Mouse (Mus musculus) C2C12 (cell line): ENCODE measurements around the gene Slc26a1. TPM values are rescaled to one million over a fixed set of nuclear protein-coding genes. Genes with fewer than 3 reads are reported as not detected.

Experiments
- H3K27me3 ChIP-seq: one replicate; pipeline ENCODE4 v1.6.1; 2011; ENCODE audit not compliant: control insufficient read depth, insufficient read depth, insufficient read length
- H3K36me3 ChIP-seq: one replicate; pipeline ENCODE4 v1.6.1; 2011; ENCODE audit not compliant: control insufficient read depth, insufficient read depth
- H3K4me3 ChIP-seq: one replicate; pipeline ENCODE4 v1.5.1; 2011; ENCODE audit warnings: mild to moderate bottlenecking, control low read depth; ENCODE audit not compliant: poor library complexity, insufficient read depth, severe bottlenecking
- H3K79me2 ChIP-seq: one replicate; pipeline ENCODE4 v1.6.1; 2011; ENCODE audit not compliant: control insufficient read depth, insufficient read depth
- H3K79me3 ChIP-seq: one replicate; pipeline ENCODE4 v1.6.1; 2011; ENCODE audit warnings: low read depth, control low read depth
- H3ac ChIP-seq: one replicate; pipeline ENCODE3; 2011; ENCODE audit warnings: low read depth; ENCODE audit not compliant: control insufficient read depth, insufficient read length
- CEBPB ChIP-seq: IDR thresholded peaks from one replicate; pipeline ENCODE4 v1.6.1; 2011; ENCODE audit warnings: low read depth, mild to moderate bottlenecking, control low read depth, moderate library complexity
- CTCF ChIP-seq: IDR thresholded peaks from one replicate; pipeline ENCODE4 v1.5.1; 2011; ENCODE audit not compliant: control insufficient read depth, insufficient read depth, insufficient read length
- FOSL1 ChIP-seq: IDR thresholded peaks from one replicate; pipeline ENCODE4 v1.8.0; 2011; ENCODE audit warnings: mild to moderate bottlenecking, low read length; ENCODE audit not compliant: poor library complexity, insufficient read depth, severe bottlenecking
- MAX ChIP-seq: IDR thresholded peaks from one replicate; pipeline ENCODE4 v1.6.1; 2011; ENCODE audit warnings: mild to moderate bottlenecking, control low read depth
- MYOD1 ChIP-seq: IDR thresholded peaks from one replicate; pipeline ENCODE4 v1.6.1; 2011; ENCODE audit warnings: low read depth; ENCODE audit not compliant: control insufficient read depth, insufficient read length
- MYOG ChIP-seq: IDR thresholded peaks from one replicate; pipeline ENCODE4 v1.6.1; 2011; ENCODE audit not compliant: control insufficient read depth, insufficient read length; ENCODE audit errors: extremely low read depth
- USF1 ChIP-seq: IDR thresholded peaks from one replicate; pipeline ENCODE4 v1.6.1; 2011; ENCODE audit warnings: low read depth, mild to moderate bottlenecking, control low read depth, moderate library complexity
- polyA plus RNA-seq: library from polyadenylated mRNA; unstranded; fragments of >200 nt; fragmentation: generic; extraction: Trizol; gene quantifications from one replicate; pipeline ENCODE4 v1.2.1, GENCODE M21; 2012; ENCODE audit warnings: missing spikeins

Slc26a1 gene
- polyA plus RNA-seq, 1 experiment = 0.11 TPM

DNA sequence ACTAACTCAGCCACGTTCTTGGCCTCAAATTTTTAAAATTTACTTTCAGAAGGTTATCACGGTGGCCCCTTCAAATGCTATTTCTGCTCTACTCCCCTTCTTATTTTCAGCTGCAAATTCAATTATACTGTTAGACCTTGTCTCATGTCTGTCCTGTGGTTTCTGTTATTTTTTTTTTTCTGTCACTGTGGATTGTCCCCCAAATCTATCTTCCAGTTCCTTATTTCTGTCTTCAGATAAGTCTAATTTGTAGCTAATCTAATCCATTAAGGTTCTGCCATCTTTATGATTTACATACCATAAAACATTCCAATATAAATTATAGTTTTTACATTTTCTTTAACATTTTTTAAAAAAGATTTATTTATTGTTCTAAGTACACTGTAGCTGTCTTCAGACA, 8.0 kb downstream of the Slc26a1 start:
- TF ChIP-seq MAX (no peak), FOSL1 (no peak), MYOG (no peak), USF1 (no peak), MYOD1 (no peak), CEBPB (no peak), CTCF (no peak)
- no peaks in the 10 kb centered on the region for H3K79me2 ChIP-seq

GRCm38 (mm10) chr5:108665066-108665465, 10.3 kb downstream of the Slc26a1 start:
- peaks cover 3% of the 10 kb centered on the region for H3K79me2 ChIP-seq
- H3K79me3 ChIP-seq = peaks cover 2% of the 10 kb centered on the region
- H3K27me3 ChIP-seq = no peaks in the 10 kb centered on the region
- no peak overlapping the region for H3K4me3 ChIP-seq
- TF ChIP-seq MAX = no peak
- no peak for TF ChIP-seq MYOG
- TF ChIP-seq CTCF = no peak
- TF ChIP-seq USF1 = no peak
- TF ChIP-seq CEBPB = no peak
- no peak for TF ChIP-seq MYOD1
- TF ChIP-seq FOSL1 = no peak
- no peaks in the 10 kb centered on the region for H3K36me3 ChIP-seq
- H3ac ChIP-seq = no peak overlapping the region

More for the DNA sequence above, 8.0 kb downstream of the Slc26a1 start:
- H3K4me3 ChIP-seq = no peak overlapping the region
- H3K27me3 ChIP-seq = no peaks in the 10 kb centered on the region
- H3ac ChIP-seq = no peak overlapping the region
- no peaks in the 10 kb centered on the region for H3K36me3 ChIP-seq
- no peaks in the 10 kb centered on the region for H3K79me3 ChIP-seq

- no peak overlapping the region for H3K4me3 ChIP-seq
- no peaks in the 10 kb centered on the region for H3K27me3 ChIP-seq
- no peak overlapping the region for H3ac ChIP-seq
- peaks cover 4% of the 10 kb centered on the region for H3K79me3 ChIP-seq
- no peaks in the 10 kb centered on the region for H3K36me3 ChIP-seq
- TF ChIP-seq MAX (no peak), CTCF (no peak), USF1 (no peak), FOSL1 (no peak)
- H3K79me2 ChIP-seq = peaks cover 13% of the 10 kb centered on the region
Measured at GRCm38 (mm10) chr5:108662772-108663171, 12.6 kb downstream of the Slc26a1 start.

DNA sequence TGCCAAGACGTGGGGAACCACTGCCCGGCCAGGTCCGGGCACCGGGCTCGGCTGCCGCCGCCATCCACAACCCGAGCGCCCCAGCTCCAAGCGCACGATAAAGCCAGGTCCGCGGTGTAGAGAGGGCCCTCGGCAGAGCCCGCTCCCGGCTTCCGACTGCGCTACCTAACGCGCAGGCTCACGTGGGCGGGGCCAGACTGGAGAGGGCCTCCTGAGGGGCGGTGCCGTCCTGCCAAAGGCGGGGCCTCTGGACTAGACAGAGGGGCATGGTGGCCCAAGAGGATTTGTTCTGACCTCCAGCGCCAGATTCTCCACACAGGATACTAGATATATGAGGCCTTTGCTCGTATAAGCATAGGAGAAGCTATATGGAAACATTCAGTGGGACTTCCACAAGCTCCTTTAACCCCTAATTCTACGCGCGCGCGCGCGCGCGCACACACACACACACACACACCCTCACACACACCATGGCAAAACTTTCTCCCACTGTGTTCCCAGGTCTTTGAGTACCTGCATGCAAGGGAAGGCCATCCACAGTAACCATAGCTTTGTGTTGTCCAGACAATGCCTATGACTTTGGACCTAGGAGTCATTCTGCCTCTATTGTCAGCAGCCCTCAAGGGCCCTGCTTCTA, 14.6 kb downstream of the Slc26a1 start:
- Histone ChIP-seq H3ac (peak overlapping the region; percentile 53), H3K79me2 (peaks cover 13% of the 10 kb centered on the region), H3K36me3 (no peaks in the 10 kb centered on the region), H3K79me3 (peaks cover 4% of the 10 kb centered on the region), H3K4me3 (peak overlapping the region; percentile 56), H3K27me3 (no peaks in the 10 kb centered on the region)
- TF ChIP-seq MYOD1 (no peak), USF1 (no peak), CTCF (no peak), CEBPB (no peak), MAX (no peak), FOSL1 (no peak), MYOG (no peak)

GRCm38 (mm10) chr5:108659698-108660631, 15.4 kb downstream of the Slc26a1 start, which contains the start of gene Idua:
Idua (plus strand) TSS chr5:108660331.
- H3K36me3 ChIP-seq = peaks cover 4% of the 10 kb centered on the region
- no peaks in the 10 kb centered on the region for H3K27me3 ChIP-seq
- H3K79me2 ChIP-seq = peaks cover 13% of the 10 kb centered on the region
- TF ChIP-seq USF1 = no peak
- no peak for TF ChIP-seq MAX
- TF ChIP-seq CEBPB = no peak
- TF ChIP-seq MYOD1 = no peak
- TF ChIP-seq CTCF = no peak
- TF ChIP-seq MYOG = no peak
- no peak for TF ChIP-seq FOSL1
- peaks cover 4% of the 10 kb centered on the region for H3K79me3 ChIP-seq
- peak within 1 kb of the TSS; percentile 53 for H3ac ChIP-seq
- H3K4me3 ChIP-seq = peak within 1 kb of the TSS; percentile 56
